Mouse (Mus musculus) ES-Bruce4 (cell line): ENCODE results near the gene Selenon. TPM values are rescaled to one million over a fixed set of nuclear protein-coding genes. Genes with fewer than 3 reads are reported as not detected.

Source experiments
- H3K27ac ChIP-seq: 2 replicates; pipeline ENCODE4 v1.5.1; 2012; ENCODE audit warnings: low read length, inconsistent platforms; ENCODE audit not compliant: insufficient read depth
- H3K27me3 ChIP-seq: 2 replicates; pipeline ENCODE4 v1.6.1; 2012; ENCODE audit warnings: mild to moderate bottlenecking, low read length, inconsistent platforms; ENCODE audit not compliant: control insufficient read depth, poor library complexity, insufficient read depth, severe bottlenecking
- H3K36me3 ChIP-seq: 2 replicates; pipeline ENCODE4 v1.6.1; 2012; ENCODE audit warnings: inconsistent platforms, mild to moderate bottlenecking, low read length, moderate library complexity; ENCODE audit not compliant: control insufficient read depth, poor library complexity, insufficient read depth, severe bottlenecking
- H3K4me1 ChIP-seq: one replicate; pipeline ENCODE4 v1.8.1; 2011; ENCODE audit warnings: low read length; ENCODE audit not compliant: control insufficient read depth, insufficient read depth
- H3K4me3 ChIP-seq: 2 replicates; pipeline ENCODE4 v1.5.1; 2011; ENCODE audit warnings: low read depth, mild to moderate bottlenecking, low read length
- H3K9ac ChIP-seq: 2 replicates; pipeline ENCODE4 v1.6.1; 2012; ENCODE audit warnings: low read depth, mild to moderate bottlenecking, inconsistent platforms; ENCODE audit not compliant: poor library complexity, severe bottlenecking
- H3K9me3 ChIP-seq: replicated peaks from 2 replicates; pipeline ENCODE4 v1.6.1; 2012; ENCODE audit warnings: mild to moderate bottlenecking, low read length, inconsistent platforms; ENCODE audit not compliant: control insufficient read depth, poor library complexity, insufficient read depth, severe bottlenecking
- CTCF ChIP-seq: IDR thresholded peaks from one replicate; pipeline ENCODE4 v1.8.1; 2011; ENCODE audit warnings: low read depth, low read length
- EP300 ChIP-seq: IDR thresholded peaks from 2 replicates; pipeline ENCODE4 v1.6.1; 2011; ENCODE audit warnings: low read depth, low read length; ENCODE audit not compliant: insufficient read depth
- POLR2A ChIP-seq: IDR thresholded peaks from one replicate; pipeline ENCODE4 v1.8.1; 2011; ENCODE audit warnings: low read length; ENCODE audit not compliant: insufficient read depth
- polyA plus RNA-seq: library from polyadenylated mRNA; stranded (reverse); fragments of >200 nt; gene quantifications from 2 replicates; pipeline ENCODE4 v1.2.4, GENCODE M21; 2011; ENCODE audit warnings: low read depth; ENCODE audit not compliant: missing spikeins, insufficient read depth, insufficient read length

The Selenon gene
- polyA plus RNA-seq, 1 experiment, result 21.6 TPM

- H3K9ac ChIP-seq, result no peak overlapping the region
- H3K4me3 ChIP-seq, result no peak overlapping the region
- no peaks in the 10 kb centered on the region for H3K9me3 ChIP-seq
- peaks cover 9% of the 10 kb centered on the region for H3K4me1 ChIP-seq
- H3K27me3 ChIP-seq, result no peaks in the 10 kb centered on the region
- TF ChIP-seq POLR2A, result no peak
- TF ChIP-seq EP300, result no peak
- TF ChIP-seq CTCF, result no peak
- H3K36me3 ChIP-seq, result peaks cover 26% of the 10 kb centered on the region
- H3K27ac ChIP-seq, result no peak overlapping the region
Measured at GRCm38 (mm10) chr4:134518541-134518940, 33.4 kb downstream of the Selenon start.

GRCm38 (mm10) chr4:134517719-134518118 is 34.2 kb downstream of the Selenon start:
- no peak overlapping the region for H3K27ac ChIP-seq
- H3K36me3 ChIP-seq, result peaks cover 18% of the 10 kb centered on the region
- 0 out of 2 replicates have a peak overlapping the region, but pooled peaks have one; percentile 1 for H3K9ac ChIP-seq
- no peaks in the 10 kb centered on the region for H3K27me3 ChIP-seq
- H3K4me1 ChIP-seq, result peaks cover 8% of the 10 kb centered on the region
- H3K4me3 ChIP-seq, result no peak overlapping the region; the same call in 1 of the 2 replicates
- H3K9me3 ChIP-seq, result no peaks in the 10 kb centered on the region
- no peak for TF ChIP-seq EP300
- no peak for TF ChIP-seq POLR2A
- TF ChIP-seq CTCF, result no peak

GRCm38 (mm10) chr4:134516981-134517380 is 35.0 kb downstream of the Selenon start:
- Histone ChIP-seq H3K4me3 (0 out of 2 replicates have a peak overlapping the region, but pooled peaks have one; percentile 4), H3K4me1 (peaks cover 8% of the 10 kb centered on the region), H3K9me3 (no peaks in the 10 kb centered on the region), H3K9ac (0 out of 2 replicates have a peak overlapping the region, but pooled peaks have one; percentile 1), H3K27ac (peak overlapping the region; percentile 16; the same call in 1 of the 2 replicates), H3K36me3 (peaks cover 11% of the 10 kb centered on the region), H3K27me3 (no peaks in the 10 kb centered on the region)
- 0 out of 2 replicates have a peak, but pooled peaks have one; percentile 30 for TF ChIP-seq EP300
- no peak for TF ChIP-seq CTCF

GRCm38 (mm10) chr4:134515614-134516013 is 36.4 kb downstream of the Selenon start:
- TF ChIP-seq EP300, result peak; percentile 13; the same call in 1 of the 2 replicates
- TF ChIP-seq CTCF, result no peak
- no peak for TF ChIP-seq POLR2A
- Histone ChIP-seq H3K36me3 (no peaks in the 10 kb centered on the region; the same call in none of the 2 replicates), H3K4me3 (no peak overlapping the region), H3K9me3 (no peaks in the 10 kb centered on the region), H3K9ac (0 out of 2 replicates have a peak overlapping the region, but pooled peaks have one; percentile 14), H3K4me1 (peaks cover 8% of the 10 kb centered on the region), H3K27me3 (no peaks in the 10 kb centered on the region), H3K27ac (peak overlapping the region; percentile 35)

DNA sequence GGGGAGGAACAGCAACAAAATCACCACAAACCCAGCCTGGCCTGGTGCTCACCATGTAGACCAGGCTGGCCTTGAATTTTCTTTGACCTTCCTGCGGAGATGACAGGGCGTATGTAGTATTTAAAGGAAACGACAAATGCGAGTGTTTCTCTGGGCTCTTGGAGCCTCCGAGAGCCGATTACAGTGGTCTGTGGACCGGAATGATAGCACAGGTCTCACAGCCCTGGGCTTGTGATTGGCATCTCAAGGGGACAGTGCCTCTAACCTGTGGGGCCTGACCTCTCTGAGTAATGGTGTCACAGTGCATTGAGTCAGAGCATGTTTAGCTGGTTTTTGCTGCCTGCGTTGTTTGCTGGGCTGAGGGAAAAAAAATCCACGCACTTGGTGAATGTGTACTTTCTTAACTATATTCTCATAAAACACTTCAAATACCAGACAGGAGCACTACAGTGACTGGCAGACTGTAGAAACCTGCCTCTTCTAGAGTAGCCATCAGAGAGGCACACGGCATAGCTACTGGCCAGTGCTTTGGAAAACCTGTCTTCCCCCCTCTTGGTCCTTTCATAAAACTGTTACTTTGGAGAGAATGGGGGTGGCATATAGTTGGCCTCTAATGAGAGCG is 37.5 kb downstream of the Selenon start:
- Histone ChIP-seq H3K9ac (no peak overlapping the region), H3K27ac (no peak overlapping the region), H3K27me3 (no peaks in the 10 kb centered on the region), H3K36me3 (no peaks in the 10 kb centered on the region; the same call in 1 of the 2 replicates), H3K9me3 (no peaks in the 10 kb centered on the region), H3K4me1 (peaks cover 8% of the 10 kb centered on the region), H3K4me3 (no peak overlapping the region)
- no peak for TF ChIP-seq POLR2A
- no peak for TF ChIP-seq EP300
- no peak for TF ChIP-seq CTCF

- TF ChIP-seq EP300 (no peak), CTCF (peak; percentile 26), POLR2A (no peak)
- H3K36me3 ChIP-seq, result no peaks in the 10 kb centered on the region; the same call in 1 of the 2 replicates
- H3K4me1 ChIP-seq, result peaks cover 8% of the 10 kb centered on the region
- H3K9ac ChIP-seq, result no peak overlapping the region
- peak overlapping the region; percentile 5; the same call in 1 of the 2 replicates for H3K27ac ChIP-seq
- no peaks in the 10 kb centered on the region for H3K9me3 ChIP-seq
- H3K4me3 ChIP-seq, result peak overlapping the region; percentile 41
- no peaks in the 10 kb centered on the region for H3K27me3 ChIP-seq
Measured at GRCm38 (mm10) chr4:134512798-134513197, 39.2 kb downstream of the Selenon start.
